Mouse (Mus musculus) adrenal gland (tissue): ENCODE measurements around the gene Hmx2.

ENCODE experiments used
- intact Hi-C: fragments of 180-260 bp; cut with DNase I; formaldehyde crosslinking; loops from one replicate; pipeline ENCODE4 v1.15.1; 2025
- long read RNA-seq, 2 experiments: library from polyadenylated mRNA; unstranded; transcript quantifications; one replicate each; pipeline ENCODE4 v2.0.0; 2020; ENCODE audit warnings: borderline replicate concordance in 1 of 2; ENCODE audit not compliant: insufficient replicate concordance in 1 of 2

Gene Hmx2
- long read RNA-seq, experiment 1: 0 reads
- long read RNA-seq, experiment 2: 0 reads

GRCm38 (mm10) chr7:131548473-131548872 is at the start of gene Hmx2:
Hmx2 (plus strand) TSS chr7:131548773.
- intact Hi-C loops: loop anchor here (10.0 kb wide), 1 partner anchor 196 kb away; no protein-coding TSS in a partner anchor

DNA sequence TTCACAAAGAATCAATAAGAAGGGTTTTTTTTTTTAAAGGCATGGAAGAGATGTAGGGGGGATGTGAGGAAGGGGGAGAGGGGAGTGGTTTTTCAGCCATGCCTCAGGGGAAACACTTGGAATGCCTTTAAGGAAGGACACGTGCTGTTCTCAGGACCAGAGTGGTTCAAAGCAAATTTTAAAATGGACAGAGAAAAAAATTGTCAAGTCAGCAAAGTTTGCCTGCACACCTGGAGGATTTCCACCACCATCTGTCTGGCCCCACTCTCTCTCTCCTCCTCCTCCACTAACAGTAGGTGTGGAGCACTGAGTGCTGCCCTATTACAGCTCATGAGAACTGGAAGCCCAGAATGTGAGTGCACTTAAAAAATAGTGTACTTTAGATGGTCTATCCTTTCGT is 44.8 kb upstream of the Hmx2 start:
- intact Hi-C loops: no loop called here

- intact Hi-C loops: loop anchor here (10.0 kb wide), 1 partner anchor 205 kb away; no protein-coding TSS in a partner anchor
Measured at GRCm38 (mm10) chr7:131539979-131540378, 8.6 kb upstream of the Hmx2 start.

GRCm38 (mm10) chr7:131541184-131542114 is 7.1 kb upstream of the Hmx2 start:
- intact Hi-C loops: loop anchor here (10.0 kb wide), 1 partner anchor 203 kb away; no protein-coding TSS in a partner anchor

GRCm38 (mm10) chr7:131542115-131542871 is 6.3 kb upstream of the Hmx2 start, which contains the start of gene Hmx3:
Hmx3 (plus strand) TSS chr7:131542867.
- intact Hi-C loops: loop anchor here (10.0 kb wide), 1 partner anchor 203 kb away; no protein-coding TSS in a partner anchor

DNA sequence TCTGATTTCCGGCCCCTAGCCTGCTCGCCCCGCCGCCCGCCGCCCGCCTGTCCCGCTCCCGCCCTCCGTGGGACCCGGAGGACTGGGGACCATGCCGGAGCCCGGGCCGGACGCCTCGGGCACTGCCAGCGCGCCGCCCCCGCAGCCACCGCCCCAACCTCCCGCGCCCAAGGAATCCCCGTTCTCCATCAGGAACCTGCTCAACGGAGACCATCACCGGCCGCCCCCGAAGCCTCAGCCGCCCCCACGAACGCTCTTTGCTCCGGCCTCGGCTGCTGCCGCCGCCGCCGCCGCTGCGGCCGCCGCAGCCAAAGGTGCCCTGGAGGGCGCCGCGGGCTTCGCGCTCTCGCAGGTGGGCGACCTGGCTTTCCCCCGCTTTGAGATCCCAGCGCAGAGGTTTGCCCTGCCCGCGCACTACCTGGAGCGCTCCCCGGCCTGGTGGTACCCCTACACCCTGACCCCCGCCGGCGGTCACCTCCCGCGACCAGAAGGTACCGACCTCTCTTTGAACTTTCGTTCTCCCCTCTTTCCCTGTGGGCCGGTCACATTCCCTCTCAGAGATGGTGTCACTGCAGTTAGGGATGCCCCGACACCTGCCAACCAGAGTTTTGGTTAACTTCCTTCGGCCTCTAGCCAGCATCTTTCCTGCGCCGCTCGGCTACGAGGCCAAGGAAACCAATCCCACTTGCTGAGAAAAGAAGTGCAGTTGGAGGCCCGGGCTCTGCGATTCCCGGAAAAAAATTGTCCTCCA is 5.5 kb upstream of the Hmx2 start:
- intact Hi-C loops: loop anchor here (10.0 kb wide), 1 partner anchor 202 kb away; no protein-coding TSS in a partner anchor

GRCm38 (mm10) chr7:131543623-131544481 is 4.7 kb upstream of the Hmx2 start:
- intact Hi-C loops: loop anchor here (10.0 kb wide), 1 partner anchor 201 kb away; no protein-coding TSS in a partner anchor

GRCm38 (mm10) chr7:131544871-131545270 is 3.7 kb upstream of the Hmx2 start:
- intact Hi-C loops: loop anchor here (10.0 kb wide), 1 partner anchor 200 kb away; no protein-coding TSS in a partner anchor

GRCm38 (mm10) chr7:131545701-131546385 is 2.7 kb upstream of the Hmx2 start:
- intact Hi-C loops: loop anchor here (10.0 kb wide), 1 partner anchor 199 kb away; no protein-coding TSS in a partner anchor

GRCm38 (mm10) chr7:131546423-131546822 is 2.1 kb upstream of the Hmx2 start:
- intact Hi-C loops: loop anchor here (10.0 kb wide), 1 partner anchor 198 kb away; no protein-coding TSS in a partner anchor

DNA sequence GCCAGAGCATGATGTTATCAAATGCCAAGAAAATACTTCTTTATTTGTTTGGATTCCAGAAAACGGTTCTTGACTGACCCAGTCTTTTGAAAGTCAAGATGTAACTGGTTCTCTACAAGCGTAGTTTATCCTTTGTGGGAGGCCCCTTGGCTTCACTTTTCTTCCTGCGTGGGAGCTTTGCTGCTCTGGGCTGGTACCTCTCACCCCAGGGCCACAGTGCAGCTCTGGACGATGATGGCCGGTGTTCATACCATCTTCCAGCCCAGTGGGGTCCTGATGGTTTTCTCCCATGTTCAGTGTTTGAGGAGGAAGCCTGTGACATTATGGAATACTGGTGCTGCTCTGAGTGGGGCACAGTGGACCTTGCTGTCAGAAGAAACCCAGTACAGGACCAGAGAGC is 1.1 kb upstream of the Hmx2 start:
- intact Hi-C loops: loop anchor here (10.0 kb wide), 1 partner anchor 197 kb away; no protein-coding TSS in a partner anchor

GRCm38 (mm10) chr7:131551471-131551870 is 2.9 kb downstream of the Hmx2 start:
- intact Hi-C loops: no loop called here

GRCm38 (mm10) chr7:131551931-131552741 is 3.6 kb downstream of the Hmx2 start:
- intact Hi-C loops: no loop called here

- intact Hi-C loops: no loop called here
Measured at GRCm38 (mm10) chr7:131552781-131553180, 4.2 kb downstream of the Hmx2 start.

DNA sequence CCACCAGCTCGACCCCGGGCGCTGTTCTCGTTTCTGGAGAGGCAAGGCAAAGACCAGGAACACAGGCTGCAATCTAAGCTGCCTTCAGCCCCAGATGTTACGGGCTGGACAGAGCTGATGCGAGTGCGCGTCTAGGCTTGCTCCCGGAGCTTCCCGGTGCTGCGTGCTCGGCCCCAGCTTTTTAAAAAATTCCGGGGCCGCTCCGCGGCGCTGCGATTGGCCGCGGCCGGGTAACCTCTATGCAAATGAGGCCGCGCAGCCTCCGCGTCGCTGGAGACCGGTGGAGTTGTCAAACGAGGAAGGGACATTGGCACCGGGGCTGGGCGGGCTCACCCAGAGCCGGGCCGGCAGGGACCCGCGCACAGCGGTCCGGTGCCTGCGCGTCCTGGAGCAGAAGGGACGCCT is 5.2 kb downstream of the Hmx2 start:
- intact Hi-C loops: no loop called here

DNA sequence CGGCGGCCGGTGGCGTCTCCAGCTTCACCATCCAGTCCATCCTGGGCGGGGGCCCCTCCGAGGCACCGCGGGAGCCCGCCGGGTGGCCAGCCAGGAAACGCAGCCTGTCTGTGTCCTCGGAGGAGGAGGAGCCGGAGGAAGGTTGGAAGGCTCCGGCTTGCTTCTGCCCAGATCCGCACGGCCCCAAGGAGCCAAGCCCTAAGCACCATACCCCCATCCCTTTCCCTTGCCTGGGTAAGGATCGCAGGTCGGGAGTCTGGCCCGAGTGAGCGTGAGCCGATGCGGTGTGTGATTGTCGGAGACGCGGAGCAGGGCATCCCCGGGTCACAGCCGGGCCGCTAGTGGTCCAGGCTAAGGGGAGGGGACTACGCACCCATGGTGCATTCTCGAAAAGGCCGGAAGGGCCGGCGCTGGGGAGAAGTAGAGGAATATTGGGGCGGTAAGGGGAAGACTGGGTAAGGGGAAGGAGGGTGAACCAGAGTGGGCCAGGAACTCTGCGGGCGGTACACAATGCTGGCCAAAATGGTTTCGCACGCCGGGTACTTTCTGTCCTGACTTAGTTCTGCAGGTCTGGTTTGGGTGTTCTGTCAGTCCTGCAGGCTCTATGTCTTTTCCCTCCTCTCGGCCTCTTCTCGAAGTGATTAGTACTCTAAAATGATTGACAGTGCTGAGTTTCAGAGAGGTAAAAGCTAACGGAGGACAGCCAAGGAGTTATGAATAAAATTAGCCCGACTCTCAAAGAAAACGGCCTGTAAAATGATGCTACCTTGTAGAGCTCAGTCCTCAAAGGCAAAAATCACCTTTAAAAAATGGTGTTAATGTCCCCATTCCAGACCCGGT is 6.0 kb downstream of the Hmx2 start:
- intact Hi-C loops: no loop called here
